In the genomic region with DNA sequence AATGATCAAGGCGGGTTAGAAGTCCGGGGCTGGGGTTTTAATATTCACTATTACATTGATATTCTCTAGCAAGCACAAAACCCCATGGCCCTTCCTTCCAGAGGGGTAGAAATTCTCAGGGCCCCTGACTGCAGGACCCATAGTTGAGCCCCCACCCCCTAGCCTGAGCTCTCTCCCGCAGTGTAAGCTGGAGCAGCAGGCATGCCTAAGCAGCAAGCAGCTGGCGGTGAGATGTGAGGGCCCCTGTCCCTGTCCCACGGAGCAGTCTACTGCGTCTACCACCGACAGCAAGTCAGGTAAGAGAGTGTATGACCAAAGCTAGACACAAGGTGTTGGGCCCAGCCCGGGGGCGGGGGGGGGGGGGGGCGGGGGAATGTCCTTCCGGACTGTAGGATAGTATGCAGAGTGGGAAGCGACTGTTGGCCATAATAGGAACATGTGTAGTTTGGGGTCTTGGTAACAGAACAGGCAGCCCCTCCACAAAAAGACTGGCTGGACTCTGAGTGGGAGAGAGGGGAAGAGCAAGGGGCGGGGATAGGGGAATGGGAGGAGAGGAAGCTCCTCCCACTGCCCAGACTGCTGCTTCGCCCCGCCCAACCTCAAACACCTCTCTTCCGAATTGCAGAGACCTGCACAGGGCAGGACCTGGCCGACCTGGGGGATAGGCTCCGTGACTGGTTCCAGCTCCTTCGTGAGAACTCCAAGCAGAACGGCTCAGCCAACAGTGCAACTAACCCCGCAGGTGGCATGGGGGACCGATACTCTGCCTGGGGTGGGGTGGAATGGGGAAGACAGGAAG, we compare ENCODE assay signal across 8 mouse cellular contexts. TPM values are rescaled to one million over a fixed set of nuclear protein-coding genes. Genes with fewer than 3 reads are reported as not detected.
DNase-seq lines count a peak whose midpoint lies in the region; ATAC-seq and TF ChIP-seq lines count a peak whose summit lies in the region.

No protein-coding gene starts in this region.

- no peaks in the 10 kb centered on the region for H3K9me3 ChIP-seq in lung, embryonic 16.5 days (ENCODE audit: control insufficient read depth, low read length)
- H3K9me3 ChIP-seq in embryonic facial prominence, embryonic 14.5 days (ENCODE audit: control insufficient read depth, low read length): no peaks in the 10 kb centered on the region
- H3K9me3 ChIP-seq in limb, embryonic 13.5 days: no peaks in the 10 kb centered on the region

- H3K4me3 ChIP-seq in lung, embryonic 16.5 days (ENCODE audit: low read length): no peak overlapping the region; the same call in 1 of the 2 replicates
- H3K4me3 ChIP-seq in embryonic facial prominence, embryonic 14.5 days (ENCODE audit: low read depth, low read length): no peak overlapping the region; the same call in 1 of the 2 replicates
- H3K4me3 ChIP-seq in limb, embryonic 13.5 days: peak overlapping the region; percentile 8; the same call in 1 of the 2 replicates
- H3K4me3 ChIP-seq in small intestine, adult 2 months (ENCODE audit: low read depth, low read length): peak overlapping the region; percentile 18

- no peak overlapping the region for H3K9ac ChIP-seq in lung, embryonic 16.5 days (ENCODE audit: low read length)
- H3K9ac ChIP-seq in embryonic facial prominence, embryonic 14.5 days (ENCODE audit: low read depth, low read length): no peak overlapping the region
- no peak overlapping the region for H3K9ac ChIP-seq in limb, embryonic 13.5 days

- H3K4me2 ChIP-seq in lung, embryonic 16.5 days (ENCODE audit: low read depth, low read length): peak overlapping the region; percentile 37
- H3K4me2 ChIP-seq in embryonic facial prominence, embryonic 14.5 days (ENCODE audit: low read depth, low read length): peak overlapping the region; percentile 34
- peak overlapping the region; percentile 52 for H3K4me2 ChIP-seq in limb, embryonic 13.5 days (replicated peaks)

- no peak for DNase-seq in lung, adult 18-20 months
- DNase-seq in embryonic facial prominence, embryonic 14.5 days (ENCODE audit: low spot score): no peak
- no peak for DNase-seq in cerebellum, postnatal 4 days (ENCODE audit: low spot score in 2 of 2)
- no peak for DNase-seq in adrenal gland, postnatal 4 days (ENCODE audit: low spot score in 2 of 2)
- no peak for DNase-seq in spleen, postnatal 36 days (ENCODE audit: low spot score in 2 of 2)

- WGBS in lung, embryonic 16.5 days: 18% methylated on average over 19 of the region's 22 CpGs
- 27% methylated on average over 19 of the region's 22 CpGs for WGBS in embryonic facial prominence, embryonic 14.5 days
- WGBS in limb, embryonic 13.5 days: 24% methylated on average over 20 of the region's 22 CpGs
- WGBS in small intestine, adult 2 months: 29% methylated on average over 22 of the region's 22 CpGs

- TF ChIP-seq CTCF in small intestine, adult 2 months (IDR thresholded peaks at IDR 0.05; ENCODE audit: extremely low read depth, insufficient read length, insufficient replicate concordance, low read depth, low read length): no peak

- no peaks in the 10 kb centered on the region for H3K4me1 ChIP-seq in lung, embryonic 16.5 days (replicated peaks; ENCODE audit: control insufficient read depth, insufficient read depth, low read length)
- H3K4me1 ChIP-seq in embryonic facial prominence, embryonic 14.5 days (ENCODE audit: control insufficient read depth, insufficient read depth, low read length): no peaks in the 10 kb centered on the region
- peaks cover 4% of the 10 kb centered on the region; the same call in 1 of the 2 replicates for H3K4me1 ChIP-seq in limb, embryonic 13.5 days
- H3K4me1 ChIP-seq in small intestine, adult 2 months (ENCODE audit: control insufficient read depth, insufficient read depth, insufficient read length, low read length): no peaks in the 10 kb centered on the region

- ATAC-seq in lung, embryonic 16.5 days (ENCODE audit: low read depth): peak; percentile 68
- no peak; the same call in 1 of the 2 replicates for ATAC-seq in embryonic facial prominence, embryonic 14.5 days (ENCODE audit: low read depth)
- peak; percentile 15; the same call in 1 of the 2 replicates for ATAC-seq in limb, embryonic 13.5 days (ENCODE audit: low FRiP score, low read depth)

- H3K36me3 ChIP-seq in lung, embryonic 16.5 days (ENCODE audit: control insufficient read depth, insufficient read depth, low read length): no peaks in the 10 kb centered on the region
- no peaks in the 10 kb centered on the region for H3K36me3 ChIP-seq in embryonic facial prominence, embryonic 14.5 days (ENCODE audit: control insufficient read depth, insufficient read depth, low read length)
- H3K36me3 ChIP-seq in limb, embryonic 13.5 days: no peaks in the 10 kb centered on the region
- no peaks in the 10 kb centered on the region for H3K36me3 ChIP-seq in small intestine, adult 2 months (ENCODE audit: control insufficient read depth, insufficient read depth, low read length)

- TF ChIP-seq POLR2A in small intestine, adult 2 months (IDR thresholded peaks at IDR 0.05; ENCODE audit: low read depth, low read length): no peak

- H3K27ac ChIP-seq in lung, embryonic 16.5 days (ENCODE audit: low read length): no peak overlapping the region
- H3K27ac ChIP-seq in embryonic facial prominence, embryonic 14.5 days (replicated peaks; ENCODE audit: low read depth, low read length): no peak overlapping the region
- no peak overlapping the region for H3K27ac ChIP-seq in limb, embryonic 13.5 days
- no peak overlapping the region for H3K27ac ChIP-seq in small intestine, adult 2 months (ENCODE audit: insufficient read depth, low read depth, low read length)

- H3K27me3 ChIP-seq in lung, embryonic 16.5 days (ENCODE audit: control insufficient read depth, insufficient read depth, low read depth, low read length): no peaks in the 10 kb centered on the region
- H3K27me3 ChIP-seq in embryonic facial prominence, embryonic 14.5 days (replicated peaks; ENCODE audit: control insufficient read depth, insufficient read depth, low read length): no peaks in the 10 kb centered on the region
- H3K27me3 ChIP-seq in limb, embryonic 13.5 days: no peaks in the 10 kb centered on the region
- H3K27me3 ChIP-seq in small intestine, adult 2 months (ENCODE audit: control insufficient read depth, insufficient read depth, low read length): no peaks in the 10 kb centered on the region

RNA-seq across cellular contexts. Expression of a gene that starts 19.7 kb away (rescaled TPM):
- 4.4 and 4.7 TPM in 2 replicates for polyA plus RNA-seq in lung, embryonic 16.5 days (2015; fragmentation: Nextera tagmentation; extraction: Ambion mirVana)
- 8.8 and 10.0 TPM in 2 replicates for polyA plus RNA-seq in embryonic facial prominence, embryonic 14.5 days (2014; fragmentation: Nextera tagmentation; extraction: Ambion mirVana)
- 6.1 and 7.2 TPM in 2 replicates for polyA plus RNA-seq in limb, embryonic 13.5 days (2015; fragmentation: Nextera tagmentation; extraction: Ambion mirVana)
- polyA plus RNA-seq in small intestine, adult 2 months (2012; rRNA removed): 2.6 and 2.8 TPM in 2 replicates
- 10 to 100 TPM; 43.4 to 47.2 TPM for total RNA-seq in adrenal gland, postnatal 4 days (2021)

Comparison
In these comparisons a context has a peak if more than half of its experiments do, and no peak if none do; other contexts are left out.
1. H3K4me3 ChIP-seq: peak in limb, embryonic 13.5 days (single experiment) and small intestine, adult 2 months (single experiment); none in lung, embryonic 16.5 days (single experiment) and embryonic facial prominence, embryonic 14.5 days (single experiment).
2. Peak in every context shown above with its lines, with median percentiles within 50 percentile points of each other: H3K4me2 ChIP-seq.